Mouse (Mus musculus): Measurements from ENCODE around the gene Ptrhd1.

Ptrhd1 gene

DNA sequence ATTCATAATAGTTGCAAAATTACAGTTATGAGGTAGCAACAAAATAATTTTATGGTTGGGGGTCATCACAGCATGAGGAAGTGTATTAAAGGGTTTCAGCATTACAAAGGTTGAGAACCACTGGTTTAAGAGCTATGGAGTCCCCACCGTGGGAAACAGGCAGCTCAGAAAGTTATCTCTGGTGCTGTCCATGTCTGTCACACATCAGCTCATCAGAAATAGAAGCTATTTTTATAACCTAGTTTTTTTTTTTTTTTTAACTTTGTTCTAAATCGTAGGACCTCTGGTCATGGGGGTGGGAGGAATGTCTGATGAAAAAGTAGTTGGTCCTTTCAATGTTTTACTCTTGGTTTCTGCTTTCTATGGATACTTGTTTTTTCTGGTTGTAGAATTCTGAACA, 10.0 kb downstream of the Ptrhd1 start:
- no peak for DNase-seq (ENCODE audit: low read depth, low spot score)

- DNase-seq (ENCODE audit: low read depth, low spot score): no peak
Observed at GRCm38 (mm10) chr12:4245742-4246141, 11.9 kb downstream of the Ptrhd1 start.

- DNase-seq (ENCODE audit: low read depth, low spot score): no peak
Observed at GRCm38 (mm10) chr12:4249786-4250185, 16.0 kb downstream of the Ptrhd1 start.

GRCm38 (mm10) chr12:4252742-4253655, 19.2 kb downstream of the Ptrhd1 start:
- DNase-seq (ENCODE audit: low read depth, low spot score): no peak

- DNase-seq (ENCODE audit: low read depth, low spot score): no peak
Observed at GRCm38 (mm10) chr12:4267765-4268164, 33.9 kb downstream of the Ptrhd1 start.

- no peak for DNase-seq (ENCODE audit: low read depth, low spot score)
Observed at GRCm38 (mm10) chr12:4271078-4271477, 37.3 kb downstream of the Ptrhd1 start.

DNA sequence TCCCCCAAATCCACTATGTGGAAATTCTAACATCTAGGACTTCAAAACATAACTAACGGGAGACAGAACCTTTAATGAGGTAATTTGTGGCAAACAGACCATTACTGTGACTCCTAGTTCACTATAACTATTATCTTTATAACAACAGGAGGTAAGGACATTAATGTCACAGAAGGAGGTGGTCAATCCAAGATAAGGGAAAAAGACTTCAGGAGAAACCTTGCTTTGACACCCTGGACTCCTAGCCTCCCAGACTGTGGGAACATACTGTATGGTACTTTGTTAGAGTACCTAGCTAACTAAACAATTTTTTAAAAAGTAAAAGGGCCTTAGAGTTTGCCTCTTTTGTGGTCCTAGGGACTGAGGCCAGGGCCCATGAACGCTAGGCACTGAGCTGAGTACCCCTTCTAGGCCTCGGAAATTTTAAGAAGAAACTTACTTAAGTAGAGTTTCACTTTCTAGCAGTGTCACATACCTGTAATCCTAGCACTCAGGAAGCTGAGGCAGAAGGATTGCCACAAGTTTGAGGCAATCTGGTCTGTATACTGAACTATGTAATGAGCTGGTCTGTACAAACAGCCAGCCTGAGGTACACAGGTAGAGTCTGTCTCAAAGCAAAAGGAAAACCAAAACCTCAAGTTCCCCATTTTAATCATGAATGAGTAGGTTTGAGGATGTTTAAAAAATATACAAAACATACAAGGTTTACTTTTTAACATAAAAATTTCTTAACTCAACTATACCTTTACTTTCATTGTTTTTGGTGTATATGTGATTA, 45.3 kb downstream of the Ptrhd1 start:
- DNase-seq (ENCODE audit: low read depth, low spot score): no peak

DNA sequence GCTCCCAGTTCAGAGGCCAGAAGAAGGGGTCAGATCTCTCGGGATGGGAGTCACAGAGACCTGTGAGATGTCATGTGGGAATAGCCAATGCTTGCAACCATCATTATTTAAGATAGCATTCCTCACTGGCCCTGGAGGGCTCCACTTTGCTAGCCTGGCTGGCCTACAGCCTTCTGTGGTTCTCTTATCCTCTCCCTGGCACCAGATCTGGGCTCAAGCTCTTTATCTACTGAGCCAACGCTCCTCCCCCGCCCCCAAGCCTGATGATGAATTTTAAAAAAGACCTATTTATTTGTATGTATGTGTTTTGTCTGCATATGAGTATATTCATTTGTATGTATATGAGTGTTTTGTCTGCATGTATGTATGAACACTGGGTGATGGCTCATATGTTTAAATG, 46.1 kb downstream of the Ptrhd1 start:
- no peak for DNase-seq (ENCODE audit: low read depth, low spot score)

- no peak for DNase-seq (ENCODE audit: low read depth, low spot score)
Observed at GRCm38 (mm10) chr12:4285186-4285585, 51.4 kb downstream of the Ptrhd1 start.

Data from WW6 (cell line).